Mouse (Mus musculus) right cerebral cortex, postnatal 36 days (tissue): ENCODE results near the gene March10.
A peak's percentile ranks its signal among the peaks of the same experiment; 100 is the strongest.

Experiments used
- DNase-seq, 2 experiments: peaks; one replicate each; pipeline ENCODE4 v3.0.0; 2022; ENCODE audit warnings: low spot score in 2 of 2, mixed read lengths in 1 of 2

Gene March10

DNA sequence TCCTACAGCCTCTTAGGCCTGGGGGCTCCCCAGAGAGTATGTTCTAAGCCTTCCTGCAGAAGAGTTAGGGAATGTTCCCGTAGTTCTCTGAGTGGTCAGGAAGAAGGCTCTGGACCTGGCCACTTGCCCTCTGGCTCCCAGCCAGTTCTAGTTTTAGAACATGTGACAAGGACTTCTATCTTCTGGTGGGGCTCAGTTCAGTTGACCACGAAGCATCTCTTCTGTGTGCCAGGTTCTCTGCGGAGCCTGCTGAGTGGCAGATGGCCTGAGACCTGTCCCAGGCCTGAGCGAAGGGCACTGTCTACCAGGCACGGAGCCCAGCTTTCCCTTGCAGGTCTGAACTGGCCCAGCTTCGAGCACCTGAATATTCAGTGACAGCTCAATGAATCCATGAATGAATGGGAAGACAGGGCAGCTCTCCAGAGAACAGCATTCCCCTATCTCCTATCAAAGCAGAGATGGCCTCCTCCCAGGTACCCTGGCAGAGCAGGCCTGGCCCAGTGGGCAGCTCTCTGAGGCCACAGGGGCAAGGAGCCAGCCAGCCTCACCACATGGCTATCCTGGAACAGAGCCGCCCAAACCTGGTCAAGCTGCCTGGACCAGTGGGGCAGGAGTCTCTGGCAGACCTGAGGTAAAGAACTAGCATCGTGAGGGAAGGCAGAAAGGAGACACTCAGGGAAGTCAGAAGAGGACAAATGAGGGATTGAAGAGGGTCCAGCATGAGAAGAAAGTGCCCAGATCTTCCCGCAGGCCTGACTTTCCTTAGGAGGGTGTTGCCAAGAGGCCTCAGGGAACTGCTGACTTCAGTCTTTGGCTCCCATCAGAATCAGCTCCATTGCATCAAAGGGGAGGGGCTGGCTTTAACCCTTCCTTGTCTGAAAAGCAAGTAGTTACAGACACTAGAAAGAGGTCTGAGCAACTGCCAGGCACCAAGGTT is 103.3 kb downstream of the March10 start:
- DNase-seq, result no peak

DNA sequence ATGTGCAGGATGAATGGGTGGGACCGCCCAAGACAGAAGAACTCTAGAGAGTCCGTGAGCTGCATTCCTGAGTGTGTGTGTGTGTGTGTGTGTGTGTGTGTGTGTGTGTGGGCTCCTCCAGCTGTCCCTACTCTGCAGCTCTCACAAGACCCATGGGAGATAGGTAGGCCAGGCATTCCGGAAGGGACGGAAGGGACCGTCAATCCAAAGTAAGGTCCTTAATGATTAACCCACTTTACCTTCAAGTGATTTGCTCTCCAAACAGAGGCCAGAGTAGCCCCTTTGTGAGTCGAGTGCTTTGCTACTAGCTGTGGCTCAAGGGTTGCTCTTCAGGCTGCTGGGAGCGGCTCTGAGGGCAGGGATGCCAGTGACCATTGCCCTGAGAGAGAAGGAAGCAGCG is 104.4 kb downstream of the March10 start:
- DNase-seq, result no peak

DNA sequence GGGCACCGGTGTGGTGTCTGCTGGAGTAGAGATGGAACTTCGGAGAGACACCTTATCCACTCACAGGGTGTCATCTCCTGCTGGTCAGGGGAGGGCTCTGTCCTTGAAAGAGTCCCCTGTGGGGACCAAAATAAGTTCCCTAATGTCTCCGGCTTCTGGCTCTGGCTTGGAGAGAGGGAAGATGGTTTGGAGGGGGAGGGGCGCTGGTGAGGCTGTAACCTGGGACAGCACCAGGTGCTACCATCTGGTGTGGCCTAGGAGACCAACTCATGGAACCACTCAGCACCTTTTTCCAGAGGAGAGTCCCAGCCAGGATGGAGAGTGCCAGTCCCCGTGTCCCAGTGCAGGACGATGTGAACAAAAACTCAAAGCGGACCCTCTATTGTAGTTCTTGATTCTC is 105.9 kb downstream of the March10 start:
- DNase-seq, result no peak

DNA sequence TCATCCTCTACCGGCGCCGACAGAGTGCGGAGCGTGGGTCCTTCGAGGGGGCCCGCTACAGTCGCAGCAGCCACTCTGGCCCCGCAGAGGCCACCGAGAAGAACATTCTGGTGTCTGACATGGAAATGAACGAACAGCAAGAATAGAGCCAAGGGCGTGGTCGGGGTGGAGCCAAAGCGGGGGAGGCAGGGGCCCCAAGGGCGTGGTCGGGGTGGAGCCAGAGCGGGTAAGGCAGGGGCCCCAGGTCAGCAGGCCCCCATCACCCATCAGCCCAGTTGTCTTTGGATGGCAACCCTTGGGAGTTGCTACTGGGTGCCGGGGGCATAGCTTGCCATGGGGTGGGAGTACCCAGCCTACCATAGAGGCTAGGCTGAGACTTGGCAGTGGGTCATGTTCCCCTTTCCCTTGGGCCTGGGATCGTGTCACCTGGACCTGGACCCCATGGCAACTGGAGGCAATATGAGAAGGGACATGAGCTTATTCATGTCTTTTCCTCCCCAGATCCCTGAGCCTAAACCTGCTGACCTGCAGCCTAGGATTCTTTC is 106.7 kb downstream of the March10 start:
- no peak for DNase-seq

DNA sequence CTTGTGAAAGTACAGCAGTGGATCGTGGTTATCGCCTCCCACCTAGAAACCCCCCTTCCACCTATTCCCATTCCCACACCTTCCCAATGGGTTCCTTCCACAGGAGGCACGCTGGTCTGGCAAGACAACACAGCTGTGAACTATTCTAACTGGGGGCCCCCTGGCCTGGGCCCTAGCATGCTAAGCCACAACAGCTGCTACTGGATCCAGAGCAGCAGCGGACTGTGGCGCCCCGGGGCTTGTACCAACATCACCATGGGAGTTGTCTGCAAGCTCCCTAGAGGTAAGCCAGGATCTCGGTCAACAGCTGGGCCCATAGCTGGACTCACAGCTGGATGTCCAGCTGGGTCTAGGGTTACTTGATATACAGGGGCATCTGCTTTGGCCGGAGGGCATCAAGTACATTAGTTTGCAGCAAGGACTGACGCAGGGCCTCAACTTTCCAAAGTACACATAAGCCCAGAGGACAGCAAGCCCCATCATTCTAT is 108.0 kb downstream of the March10 start:
- no peak for DNase-seq

DNA sequence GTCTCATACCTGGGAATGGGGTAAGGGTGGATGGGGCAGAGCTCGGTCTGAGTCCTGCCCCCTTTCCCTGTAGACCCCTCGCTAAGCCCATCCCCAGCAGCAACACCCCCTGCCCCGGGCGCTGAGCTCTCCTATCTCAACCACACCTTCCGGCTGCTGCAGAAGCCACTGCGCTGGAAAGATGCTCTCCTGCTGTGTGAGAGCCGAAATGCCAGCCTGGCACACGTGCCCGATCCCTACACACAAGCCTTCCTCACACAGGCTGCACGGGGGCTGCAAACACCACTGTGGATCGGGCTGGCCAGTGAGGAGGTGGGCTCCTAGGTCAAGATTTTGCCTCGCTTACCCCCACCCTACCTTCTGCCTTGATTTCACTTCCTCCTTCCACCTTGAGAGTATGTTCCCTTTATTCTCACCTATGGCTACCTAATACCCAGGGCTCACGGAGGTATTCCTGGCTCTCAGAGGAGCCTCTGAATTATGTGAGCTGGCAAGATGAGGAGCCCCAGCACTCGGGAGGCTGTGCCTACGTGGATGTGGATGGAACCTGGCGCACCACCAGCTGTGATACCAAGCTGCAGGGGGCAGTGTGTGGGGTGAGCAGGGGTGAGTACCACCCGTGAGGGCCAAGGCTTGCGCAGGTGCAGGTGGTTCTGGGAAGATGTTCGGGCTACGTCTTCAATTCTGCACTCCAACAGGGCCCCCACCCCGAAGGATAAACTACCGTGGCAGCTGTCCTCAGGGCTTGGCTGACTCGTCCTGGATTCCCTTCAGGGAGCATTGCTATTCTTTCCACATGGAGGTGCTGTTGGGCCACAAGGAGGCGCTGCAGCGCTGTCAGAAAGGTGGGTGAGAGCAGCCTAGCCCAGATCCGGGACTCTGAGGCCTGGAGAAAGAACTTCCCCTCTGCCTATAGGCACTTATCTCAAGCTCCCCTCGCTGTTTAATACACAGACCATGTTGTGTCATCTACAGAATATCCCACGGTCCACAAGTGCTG is 109.1 kb downstream of the March10 start:
- DNase-seq, result peak; percentile 75 to 81

DNA sequence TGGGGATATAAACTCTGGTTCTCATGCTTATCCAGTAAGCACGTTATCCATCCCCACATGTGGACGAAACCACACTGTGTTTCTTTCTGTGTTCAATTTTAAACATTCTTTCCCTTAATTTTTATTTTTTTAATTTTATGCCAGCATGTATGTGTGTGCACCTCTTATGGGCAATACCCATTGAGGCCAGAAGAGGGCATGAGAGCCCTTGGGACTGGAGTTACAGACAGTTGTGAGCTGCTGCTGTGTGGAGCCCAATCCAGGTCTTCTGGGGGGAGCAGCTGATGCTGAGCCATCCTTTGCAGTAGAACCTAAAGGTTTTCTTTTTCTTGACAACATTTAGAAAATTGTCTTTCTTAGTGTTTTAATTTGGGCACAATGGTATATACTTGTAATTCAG is 111.3 kb downstream of the March10 start:
- no peak for DNase-seq

DNA sequence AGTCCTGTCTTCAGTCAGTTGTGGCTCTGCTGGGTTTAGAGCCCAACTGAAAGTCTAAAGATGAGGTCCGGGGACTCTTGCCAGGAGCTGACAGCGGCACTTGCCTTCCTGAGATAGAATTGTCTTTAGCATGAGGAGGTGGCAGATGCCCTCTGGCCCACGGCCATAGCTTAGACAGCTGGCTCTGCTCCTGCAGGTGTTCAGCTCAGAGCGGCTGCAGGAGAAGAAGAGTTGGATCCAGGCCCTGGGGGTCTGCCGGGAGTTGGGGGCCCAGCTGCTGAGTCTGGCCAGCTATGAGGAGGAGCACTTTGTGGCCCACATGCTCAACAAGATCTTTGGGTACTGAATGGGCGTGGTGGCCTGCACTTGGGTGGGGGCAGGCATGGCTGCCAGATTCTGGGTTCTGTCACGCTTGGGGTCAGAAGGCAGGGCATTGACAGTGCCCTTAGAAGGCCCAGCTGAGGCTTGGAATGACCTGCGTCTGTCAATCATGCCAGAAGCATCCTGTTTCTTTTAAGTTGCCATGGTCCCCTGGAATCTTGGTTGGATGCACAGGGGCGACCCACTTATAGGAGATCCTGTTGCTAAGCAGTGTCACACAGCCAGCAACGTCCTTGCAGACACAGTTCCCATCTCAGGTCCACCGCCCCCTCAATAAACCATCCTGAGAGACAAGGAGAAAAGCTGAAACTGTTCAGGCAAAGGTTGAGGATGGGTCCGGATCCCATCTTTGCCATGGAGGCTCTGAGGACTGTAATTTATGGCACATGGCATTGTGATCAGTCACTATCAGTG is 117.7 kb downstream of the March10 start:
- DNase-seq, result no peak

DNA sequence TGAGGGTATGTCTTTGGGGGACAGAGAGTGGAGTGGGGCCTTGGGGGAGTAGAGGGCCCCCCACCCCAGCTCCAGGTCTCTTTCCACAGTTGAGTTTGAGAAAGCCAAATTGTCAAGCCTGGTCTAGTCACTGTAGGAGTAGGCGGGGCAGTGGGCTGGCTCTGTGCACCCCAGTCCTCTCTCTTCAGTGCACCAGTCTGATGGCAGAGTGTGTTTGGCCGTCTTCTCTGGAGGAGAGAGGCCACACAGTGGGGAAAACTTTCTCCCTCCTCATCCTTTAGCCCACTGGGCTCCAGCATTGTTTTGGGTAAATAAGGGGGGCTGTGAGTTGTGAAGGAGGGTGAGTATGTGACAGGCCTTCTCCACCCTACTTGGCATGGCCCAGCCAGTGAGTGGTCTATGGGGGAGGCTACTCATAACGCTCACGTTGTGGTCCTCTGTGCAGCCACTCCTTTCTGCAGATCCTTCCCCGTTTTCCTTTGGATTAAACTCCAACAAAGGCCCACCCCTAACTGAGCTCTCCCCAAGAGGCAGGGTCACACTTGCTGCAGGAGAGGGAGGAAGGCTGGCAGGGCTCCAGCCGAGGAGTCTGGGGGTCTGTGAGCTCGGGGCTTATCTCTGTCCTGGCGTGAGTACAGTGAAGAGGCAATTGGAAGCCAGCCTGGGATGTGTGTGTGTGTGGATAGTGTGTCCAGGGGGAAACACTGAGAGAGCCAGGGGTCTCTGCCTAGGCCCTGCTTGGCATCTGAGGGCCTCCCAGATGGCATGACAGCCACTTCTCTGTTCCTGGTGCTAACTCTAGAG is 122.5 kb downstream of the March10 start:
- DNase-seq, result no peak

DNA sequence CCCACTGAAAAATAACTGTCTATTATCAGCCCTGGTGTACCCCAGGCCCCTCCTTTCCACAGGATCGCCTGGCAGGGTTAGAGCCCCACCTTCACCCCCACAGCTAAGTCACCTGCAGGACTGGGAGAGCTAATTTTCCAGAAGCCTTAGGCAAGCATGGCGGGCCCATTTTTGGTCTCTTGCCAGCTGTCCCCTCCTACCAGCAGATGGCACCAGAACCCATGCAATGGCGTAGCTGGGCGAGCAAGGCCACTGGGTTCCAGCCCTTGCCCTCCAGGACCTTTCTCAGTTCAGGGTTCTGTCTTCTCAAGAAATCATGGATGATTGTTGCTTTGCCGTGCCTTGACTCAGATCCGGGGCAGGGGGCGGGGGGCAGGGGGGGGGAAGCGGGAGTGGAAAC is 124.1 kb downstream of the March10 start:
- DNase-seq, result no peak

DNA sequence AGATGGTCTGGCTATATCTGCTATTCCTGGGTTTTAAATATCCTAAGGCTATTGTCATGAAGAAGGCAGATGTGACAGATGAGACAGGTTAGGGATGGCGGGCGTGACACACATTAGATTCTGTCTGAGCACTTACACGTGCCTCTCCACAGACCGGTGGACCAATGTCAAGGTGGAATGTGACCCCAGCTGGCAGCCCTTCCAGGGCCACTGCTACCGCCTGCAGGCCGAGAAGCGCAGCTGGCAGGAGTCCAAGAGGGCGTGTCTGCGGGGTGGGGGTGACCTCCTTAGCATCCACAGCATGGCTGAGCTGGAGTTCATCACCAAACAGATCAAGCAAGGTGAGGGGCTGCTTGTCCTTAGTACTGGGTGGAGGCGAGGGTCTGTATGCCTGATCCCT is 124.8 kb downstream of the March10 start:
- no peak for DNase-seq

DNA sequence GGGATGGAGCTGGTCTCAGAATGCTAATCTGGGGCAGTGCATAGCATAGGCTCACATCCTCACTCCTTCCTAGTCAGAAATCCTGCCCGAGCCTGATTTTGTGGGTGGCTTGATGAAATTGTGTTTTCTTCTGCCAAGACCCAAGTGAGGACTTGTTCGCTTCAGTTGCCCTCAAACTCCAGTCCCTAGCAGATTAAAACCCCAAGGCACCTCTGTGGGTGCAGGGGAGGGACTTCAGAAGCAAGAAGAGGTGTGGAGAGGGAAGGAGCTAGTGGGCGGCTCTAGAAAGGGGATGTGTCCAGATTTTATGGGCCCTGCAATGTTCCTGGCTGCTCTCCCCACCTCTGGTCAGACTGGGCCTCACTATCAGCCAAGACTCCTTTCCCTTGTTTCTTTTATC is 125.4 kb downstream of the March10 start:
- no peak for DNase-seq

DNA sequence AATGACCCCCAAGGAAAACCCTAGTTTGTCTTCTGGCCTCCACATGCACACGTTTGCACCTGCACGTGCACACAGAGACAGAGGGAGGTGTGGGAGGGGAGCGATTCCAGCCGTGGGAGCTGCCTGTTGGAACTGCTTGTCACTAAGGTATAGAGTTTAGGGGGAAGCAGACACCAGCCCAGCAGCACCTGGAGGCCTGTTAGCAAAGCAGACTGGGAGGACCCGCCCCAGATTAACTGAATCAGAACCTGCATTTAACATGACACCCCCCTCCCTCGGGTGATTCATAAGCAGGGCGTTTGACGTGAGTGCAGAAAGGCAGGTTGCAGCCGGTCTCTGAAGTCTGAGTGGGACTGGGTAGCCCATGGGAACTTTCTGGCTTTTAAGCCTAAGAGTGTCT is 126.6 kb downstream of the March10 start:
- DNase-seq, result no peak

DNA sequence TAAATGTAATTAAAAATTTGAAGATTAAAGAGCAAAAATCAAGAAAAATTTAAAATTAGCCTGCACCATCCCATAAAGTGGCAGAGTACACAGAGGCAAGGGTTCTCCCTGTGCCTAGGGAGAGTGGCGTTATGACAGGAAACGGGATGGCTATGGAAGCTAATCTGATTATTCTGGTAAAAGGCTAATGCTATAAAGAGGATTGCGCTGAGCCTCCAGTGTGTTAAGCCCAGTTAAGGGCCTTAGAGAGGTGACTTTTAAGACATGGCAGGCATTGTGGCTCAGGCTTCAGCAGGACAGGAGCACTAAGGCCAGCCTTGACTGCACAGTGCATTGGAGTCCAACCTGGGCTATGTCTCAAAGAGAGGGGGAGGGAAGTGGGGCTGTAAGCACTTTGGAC is 129.4 kb downstream of the March10 start:
- no peak for DNase-seq

DNA sequence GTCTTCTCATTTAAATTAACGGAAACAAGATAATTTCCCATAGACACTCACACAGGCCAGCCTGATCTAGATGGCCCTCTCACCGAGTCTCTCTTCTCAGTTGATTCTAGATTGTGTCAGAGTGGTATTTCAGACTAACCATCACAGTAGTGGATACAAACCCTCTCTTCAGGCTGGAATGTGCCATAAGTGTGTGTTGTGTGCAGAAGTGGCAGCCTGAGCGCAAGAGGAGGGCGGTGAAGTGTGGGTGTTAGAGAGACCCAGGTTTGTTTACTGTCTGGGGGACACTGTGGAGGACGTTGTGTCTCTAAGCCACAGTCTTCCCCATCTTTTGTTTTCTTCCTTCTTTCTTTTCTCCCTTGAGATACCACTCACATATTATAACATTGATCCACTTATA is 133.0 kb downstream of the March10 start:
- DNase-seq, result no peak

DNA sequence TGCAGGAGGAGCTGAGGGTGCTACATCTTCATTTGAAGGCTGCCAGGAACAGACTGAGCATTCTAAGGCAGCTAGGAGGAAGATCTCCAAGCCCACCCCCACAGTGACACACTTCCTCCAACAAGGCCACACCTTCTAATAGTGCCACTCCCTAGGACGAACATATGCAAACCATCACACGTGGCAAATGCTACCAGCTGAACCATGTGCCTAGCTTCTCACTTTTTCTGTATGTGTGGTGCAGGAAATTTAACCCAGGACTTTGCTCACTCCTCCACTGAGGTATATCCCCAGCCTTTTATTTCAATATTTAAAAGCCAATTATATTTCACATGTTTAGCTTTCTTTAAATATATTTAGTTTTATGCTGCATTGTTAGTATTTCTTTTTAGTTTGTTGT is 135.4 kb downstream of the March10 start:
- no peak for DNase-seq

DNA sequence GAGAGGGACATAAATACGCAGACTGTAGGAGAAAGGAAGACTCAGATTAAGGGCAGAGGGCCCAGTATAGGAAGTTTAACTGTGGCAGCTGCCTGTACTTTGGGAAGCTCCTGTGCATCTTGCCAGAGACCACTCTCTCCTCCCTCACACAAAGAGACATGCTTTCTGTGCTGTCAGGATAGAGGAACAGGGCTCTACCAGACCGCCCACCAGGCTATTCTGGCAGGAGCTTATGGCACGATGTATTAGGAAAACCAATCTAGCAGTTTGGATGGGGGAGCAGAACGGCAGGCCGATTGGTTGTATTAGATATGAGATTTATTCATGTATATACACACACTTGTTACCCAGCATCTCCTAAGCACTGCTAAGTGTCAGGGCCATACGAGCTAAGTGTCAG is 138.8 kb downstream of the March10 start:
- DNase-seq, result no peak

DNA sequence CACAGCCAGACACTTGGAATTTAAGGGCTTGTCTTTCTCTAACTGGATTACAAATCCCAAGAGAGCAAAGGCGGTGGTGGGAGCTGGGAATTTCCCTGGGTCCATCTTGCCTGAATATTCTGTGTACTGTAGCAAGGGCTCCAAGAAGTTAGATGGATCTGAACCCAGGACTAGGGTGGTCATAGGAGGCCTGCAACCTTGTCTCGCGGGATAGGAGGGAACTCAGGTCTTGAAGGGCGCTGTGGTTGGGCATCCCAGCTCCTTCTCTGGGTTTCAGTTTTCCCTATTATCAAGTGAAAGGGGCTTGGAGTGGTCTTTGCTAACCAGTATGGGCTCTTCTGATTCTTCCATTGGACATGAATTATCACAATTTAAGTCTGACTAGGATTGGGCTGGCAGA is 140.4 kb downstream of the March10 start:
- no peak for DNase-seq

DNA sequence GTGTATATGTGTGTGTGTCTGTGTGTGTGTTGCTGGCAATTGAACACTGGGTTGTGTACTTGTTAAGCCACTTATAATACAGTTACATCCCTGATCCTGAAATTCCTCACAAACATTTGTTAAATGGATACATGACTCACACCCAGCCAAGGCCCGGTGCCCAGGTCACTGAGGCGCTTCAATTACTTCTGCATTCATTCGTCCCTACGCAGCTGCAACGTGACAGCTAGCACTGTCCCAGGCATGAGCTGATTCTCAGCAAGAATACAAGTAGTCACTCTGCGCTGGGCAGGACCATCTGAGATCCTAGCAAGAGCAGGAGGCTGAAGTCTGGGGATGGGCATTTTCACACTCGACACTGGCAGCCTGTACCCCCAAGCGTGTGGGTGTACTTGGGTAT is 141.2 kb downstream of the March10 start:
- DNase-seq, result no peak

DNA sequence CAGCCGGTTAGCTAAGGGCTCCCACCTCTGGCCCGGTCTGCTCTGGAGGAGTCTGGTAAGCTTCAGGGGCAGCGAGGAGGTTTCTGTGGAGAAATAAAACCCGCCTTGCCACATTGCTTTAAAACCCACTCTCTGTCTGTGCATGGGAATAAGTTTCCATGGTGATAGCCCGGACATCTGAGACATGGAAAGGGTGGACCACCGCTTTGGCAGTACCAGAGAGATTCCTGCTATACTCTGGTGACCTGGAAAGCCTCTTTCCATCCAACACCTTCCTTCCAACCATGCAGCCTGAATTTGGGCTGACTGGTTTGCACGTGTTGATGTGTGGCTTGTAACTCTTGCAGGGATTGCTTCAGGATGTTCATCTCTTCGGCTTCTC is 142.9 kb downstream of the March10 start:
- DNase-seq, result no peak
